Mouse (Mus musculus): ENCODE results near the gene Nudt8.

DNA sequence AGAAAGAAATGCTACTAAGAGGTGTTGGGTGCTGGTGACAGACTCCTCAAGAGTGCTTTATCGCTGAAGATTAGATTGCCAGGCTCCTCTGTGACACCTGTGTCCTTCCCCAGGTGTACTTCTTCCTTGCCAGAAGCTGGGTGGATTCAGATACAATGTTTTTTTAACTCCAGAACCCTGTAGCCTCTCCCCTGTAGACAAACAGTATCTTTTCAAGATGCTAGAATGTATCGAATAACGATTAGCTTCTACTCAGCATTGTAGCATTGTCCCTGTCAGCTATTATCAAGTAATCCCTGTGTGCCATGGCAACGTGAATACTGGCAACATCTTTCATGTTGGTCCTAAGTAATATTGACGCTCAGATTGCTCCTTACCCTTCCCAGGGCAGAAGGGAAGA lies 33.4 kb downstream of the Nudt8 start:
- TF ChIP-seq CTCF (conservative IDR thresholded peaks at IDR 0.05; ENCODE audit: insufficient read depth, insufficient read length, low read depth, low read length) (no peak), POLR2A (IDR thresholded peaks at IDR 0.05; ENCODE audit: low read depth, low read length) (no peak)
